ENCODE assay signal across 8 mouse cellular contexts in genomic region chr5:144258131-144258611, GRCm38 (mm10). TPM values are rescaled to one million over a fixed set of nuclear protein-coding genes. Genes with fewer than 3 reads are reported as not detected.
DNase-seq lines count a peak whose midpoint lies in the region; ATAC-seq lines count a peak whose summit lies in the region.

No protein-coding gene starts in this region.

- peaks cover 59% of the 10 kb centered on the region for H3K36me3 ChIP-seq in forebrain, embryonic 10.5 days (replicated peaks)
- peaks cover 28% of the 10 kb centered on the region; the same call in 1 of the 2 replicates for H3K36me3 ChIP-seq in midbrain, embryonic 12.5 days

- H3K9me3 ChIP-seq in forebrain, embryonic 10.5 days = no peaks in the 10 kb centered on the region
- no peaks in the 10 kb centered on the region for H3K9me3 ChIP-seq in midbrain, embryonic 12.5 days

- peaks cover 63% of the 10 kb centered on the region for H3K4me1 ChIP-seq in forebrain, embryonic 10.5 days
- H3K4me1 ChIP-seq in midbrain, embryonic 12.5 days = peaks cover 45% of the 10 kb centered on the region

- intact Hi-C loops in left cerebral cortex, postnatal 4 days (cut with DNase I) = no loop called here
- intact Hi-C loops in left cerebral cortex, postnatal 36 days (cut with DNase I) = loop anchor here (5.0 kb wide), 1 partner anchor 36 kb away; the partner anchor contains the start of gene Tecpr1
- intact Hi-C loops in heart, postnatal 10 days (cut with DNase I) = no loop called here

- H3K4me3 ChIP-seq in forebrain, embryonic 10.5 days = peak overlapping the region; percentile 99
- peak overlapping the region; percentile 82 for H3K4me3 ChIP-seq in midbrain, embryonic 12.5 days

- WGBS in forebrain, embryonic 10.5 days = 39% methylated on average over 14 of the region's 14 CpGs
- 43% methylated on average over 14 of the region's 14 CpGs for WGBS in midbrain, embryonic 12.5 days

- H3K27ac ChIP-seq in forebrain, embryonic 10.5 days = peak overlapping the region; percentile 98
- H3K27ac ChIP-seq in midbrain, embryonic 12.5 days (replicated peaks) = no peak overlapping the region

- peak overlapping the region; percentile 86 for H3K4me2 ChIP-seq in midbrain, embryonic 12.5 days (replicated peaks)

- no peaks in the 10 kb centered on the region for H3K27me3 ChIP-seq in forebrain, embryonic 10.5 days (ENCODE audit: poor library complexity, severe bottlenecking)
- no peaks in the 10 kb centered on the region for H3K27me3 ChIP-seq in midbrain, embryonic 12.5 days

- H3K9ac ChIP-seq in midbrain, embryonic 12.5 days (replicated peaks) = peak overlapping the region; percentile 45; the same call in 1 of the 2 replicates

- DNase-seq in left cerebral cortex, postnatal 4 days = peak; percentile 29
- DNase-seq in left cerebral cortex, postnatal 36 days (ENCODE audit: low spot score in 2 of 2) = no peak
- DNase-seq in forebrain, embryonic 10.5 days (ENCODE audit: extremely low spot score, low spot score) = no peak
- peak; percentile 90 to 92 for DNase-seq in heart, postnatal 10 days
- DNase-seq in kidney, postnatal 25 days = peak; percentile 77 to 92
- no peak for DNase-seq in layer of hippocampus, postnatal 25 days (ENCODE audit: extremely low spot score in 1 of 2, low spot score in 1 of 2)
- DNase-seq in testis, postnatal 14 days (ENCODE audit: low spot score) = no peak

- ATAC-seq in midbrain, embryonic 12.5 days (ENCODE audit: low FRiP score, low read depth) = no peak

RNA-seq across cellular contexts. Expression of gene Bri3, which starts 13.9 kb away (rescaled TPM):
- 10 to 100 TPM; 68.9 to 72.5 TPM for total RNA-seq in left cerebral cortex, postnatal 4 days (2021)
- 10 to 100 TPM; 68.4 to 79.1 TPM for total RNA-seq in left cerebral cortex, postnatal 36 days (2021)
- 113 and 119 TPM in 2 replicates for polyA plus RNA-seq in forebrain, embryonic 10.5 days (2016; fragmentation: Nextera tagmentation; extraction: Ambion mirVana)
- total RNA-seq in heart, postnatal 10 days (2021) = 100 to 1,000 TPM; 165 to 171 TPM
- 145 and 166 TPM in 2 replicates for polyA plus RNA-seq in midbrain, embryonic 12.5 days (2016; fragmentation: Nextera tagmentation; extraction: Ambion mirVana)
- 10 to 100 TPM; 69.3 to 70.2 TPM for total RNA-seq in layer of hippocampus, postnatal 25 days (2021)

RNA-seq across cellular contexts. Expression of gene Tecpr1, which starts 34.8 kb away (rescaled TPM):
- total RNA-seq in left cerebral cortex, postnatal 4 days (2021) = 10 to 100 TPM; 72.6 to 83.1 TPM
- 10 to 100 TPM; 86.2 to 93.0 TPM for total RNA-seq in left cerebral cortex, postnatal 36 days (2021)
- 18.1 and 19.9 TPM in 2 replicates for polyA plus RNA-seq in forebrain, embryonic 10.5 days (2016; fragmentation: Nextera tagmentation; extraction: Ambion mirVana)
- total RNA-seq in heart, postnatal 10 days (2021) = 10 to 100 TPM; 31.2 to 32.4 TPM
- 33.5 and 36.1 TPM in 2 replicates for polyA plus RNA-seq in midbrain, embryonic 12.5 days (2016; fragmentation: Nextera tagmentation; extraction: Ambion mirVana)
- total RNA-seq in layer of hippocampus, postnatal 25 days (2021) = 100 to 1,000 TPM in 1 of 2 experiments, 10 to 100 TPM in 1; 92.5 to 109 TPM

Comparison
In these comparisons a context has a peak if more than half of its experiments do, and no peak if none do; other contexts are left out.
1. DNase-seq: peak in left cerebral cortex, postnatal 4 days (single experiment), heart, postnatal 10 days (2 of 2) and kidney, postnatal 25 days (2 of 2); none in left cerebral cortex, postnatal 36 days (0 of 2), forebrain, embryonic 10.5 days (single experiment), layer of hippocampus, postnatal 25 days (0 of 2) and testis, postnatal 14 days (single experiment).